Mouse (Mus musculus) right cerebral cortex, postnatal 14 days (tissue): ENCODE measurements at regions not wholly inside any gene's neighbourhood (a gene's known extent, or its start where the extent isn't known, plus 50 kb on each side); places are given as distances from the start of the nearest gene placed in this dataset.

Experiments
- DNase-seq: peaks from one replicate; pipeline ENCODE4 v3.0.0; 2022

GRCm38 (mm10) chr9:46622255-46622654, 302.5 kb upstream of the 4931429L15Rik start:
- no peak for DNase-seq

- no peak for DNase-seq
Observed at GRCm38 (mm10) chr9:46621851-46622250, 302.1 kb upstream of the 4931429L15Rik start.

- DNase-seq: no peak
Observed at GRCm38 (mm10) chr9:46610101-46611005, 290.6 kb upstream of the 4931429L15Rik start.

- no peak for DNase-seq
Observed at GRCm38 (mm10) chr9:46608695-46609094, 288.9 kb upstream of the 4931429L15Rik start.

GRCm38 (mm10) chr9:46600803-46601202, 281.0 kb upstream of the 4931429L15Rik start:
- no peak for DNase-seq

- DNase-seq: peak; percentile 64
Observed at GRCm38 (mm10) chr9:46599931-46600708, 280.3 kb upstream of the 4931429L15Rik start.

GRCm38 (mm10) chr9:46598518-46598917, 278.7 kb upstream of the 4931429L15Rik start:
- no peak for DNase-seq

GRCm38 (mm10) chr9:46593444-46593843, 273.7 kb upstream of the 4931429L15Rik start:
- no peak for DNase-seq

- DNase-seq: no peak
Observed at GRCm38 (mm10) chr9:46592908-46593307, 273.1 kb upstream of the 4931429L15Rik start.

- DNase-seq: no peak
Observed at GRCm38 (mm10) chr9:46586818-46587217, 267.0 kb upstream of the 4931429L15Rik start.

- DNase-seq: no peak
Observed at GRCm38 (mm10) chr9:46581844-46582243, 262.1 kb upstream of the 4931429L15Rik start.

- no peak for DNase-seq
Observed at GRCm38 (mm10) chr9:46562301-46562700, 242.5 kb upstream of the 4931429L15Rik start.

- no peak for DNase-seq
Observed at GRCm38 (mm10) chr9:46558481-46558880, 238.7 kb upstream of the 4931429L15Rik start.

GRCm38 (mm10) chr9:46557781-46558180, 238.0 kb upstream of the 4931429L15Rik start:
- DNase-seq: no peak

- DNase-seq: no peak
Observed at GRCm38 (mm10) chr9:46555156-46555555, 235.4 kb upstream of the 4931429L15Rik start.

- DNase-seq: no peak
Observed at GRCm38 (mm10) chr9:46554586-46555152, 234.9 kb upstream of the 4931429L15Rik start.

- no peak for DNase-seq
Observed at GRCm38 (mm10) chr9:46549416-46549815, 229.6 kb upstream of the 4931429L15Rik start.

GRCm38 (mm10) chr9:46544326-46544725, 224.5 kb upstream of the 4931429L15Rik start:
- no peak for DNase-seq

- DNase-seq: no peak
Observed at GRCm38 (mm10) chr9:46541001-46541400, 221.2 kb upstream of the 4931429L15Rik start.

GRCm38 (mm10) chr9:46538616-46539015, 218.8 kb upstream of the 4931429L15Rik start:
- DNase-seq: no peak

- peak; percentile 12 for DNase-seq
Observed at GRCm38 (mm10) chr9:46516401-46517130, 196.8 kb upstream of the 4931429L15Rik start.

- no peak for DNase-seq
Observed at GRCm38 (mm10) chr9:46512276-46513051, 192.7 kb upstream of the 4931429L15Rik start.
